Mouse (Mus musculus): ENCODE measurements at regions not wholly inside any gene's neighbourhood (a gene's known extent, or its start where the extent isn't known, plus 50 kb on each side); places are given as distances from the start of the nearest gene placed in this dataset.

- DNase-seq (ENCODE audit: low read depth, low spot score): no peak
- 66% methylated on average over 10 of the region's 10 CpGs for WGBS
Measured at GRCm38 (mm10) chr9:89802658-89803057, 64.4 kb upstream of the Ankrd34c start.

DNA sequence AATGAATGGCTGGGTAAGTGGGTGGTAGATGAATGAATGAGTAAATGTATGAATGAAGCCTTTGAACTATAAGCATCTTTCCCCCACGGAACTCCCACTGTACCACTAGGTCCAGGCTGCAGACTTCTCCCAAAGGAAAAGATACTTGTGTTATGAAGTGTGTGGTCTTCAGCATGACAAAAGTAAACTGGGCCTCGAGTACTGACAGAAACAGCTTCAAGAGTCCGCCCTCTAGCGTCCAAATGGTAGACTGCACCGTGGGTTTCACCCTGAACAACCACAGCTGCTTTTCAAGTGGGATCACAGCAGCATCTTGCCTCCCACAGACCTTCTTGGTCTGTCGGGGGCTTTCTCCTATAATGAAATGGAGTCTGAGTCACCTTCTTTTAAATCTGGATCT is 54.7 kb upstream of the Ankrd34c start:
- WGBS: 4% methylated on average over 6 of the region's 6 CpGs
- peak; percentile 14 for DNase-seq (ENCODE audit: low read depth, low spot score)

GRCm38 (mm10) chr9:89789926-89790325 is 51.7 kb upstream of the Ankrd34c start:
- DNase-seq (ENCODE audit: low read depth, low spot score): no peak
- WGBS: 65% methylated on average over 5 of the region's 5 CpGs

- WGBS: 74% methylated on average over 1 of the region's 1 CpGs
- DNase-seq (ENCODE audit: low read depth, low spot score): no peak
Measured at GRCm38 (mm10) chr9:89788651-89789050, 50.4 kb upstream of the Ankrd34c start.
